Mouse (Mus musculus): ENCODE data around the gene Gm20388. TPM values are rescaled to one million over a fixed set of nuclear protein-coding genes. Genes with fewer than 3 reads are reported as not detected.
A peak's percentile ranks its signal among the peaks of the same experiment; 100 is the strongest.

The Gm20388 gene
- polyA plus RNA-seq, 1 experiment from 2014 or later = 7.4 TPM

DNA sequence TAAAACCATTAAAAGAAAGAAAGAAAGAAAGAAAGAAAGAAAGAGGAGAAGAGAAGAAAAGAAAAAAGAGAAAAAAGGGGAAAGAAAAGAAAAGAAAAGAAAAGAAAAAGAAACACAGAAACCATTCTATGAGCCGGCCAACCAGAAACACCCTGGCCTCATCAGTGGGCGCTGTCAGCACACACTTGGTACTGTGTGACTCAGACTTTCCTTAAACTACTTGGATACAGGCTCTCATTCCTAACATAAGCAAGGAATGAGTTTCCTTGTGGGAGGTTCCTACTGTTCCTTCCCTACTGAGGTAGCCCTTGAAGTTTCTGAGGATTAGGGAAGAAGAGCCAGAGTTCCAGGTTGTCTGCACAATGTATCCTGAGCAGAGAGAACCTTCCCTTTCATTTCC, 3420.7 kb downstream of the Gm20388 start:
- Histone ChIP-seq H3K27ac (0 out of 2 replicates have a peak overlapping the region, but pooled peaks have one; percentile 37), H3K4me3 (replicated peaks) (no peak overlapping the region), H3K4me1 (peaks cover 40% of the 10 kb centered on the region), H3K9ac (no peak overlapping the region), H3K9me3 (replicated peaks) (0 out of 2 replicates have a peak, but pooled peaks cover 3% of the 10 kb centered on the region), H3K4me2 (no peak overlapping the region), H3K36me3 (no peaks in the 10 kb centered on the region), H3K27me3 (peaks cover 24% of the 10 kb centered on the region)
- 83% methylated on average over 2 of the region's 2 CpGs for WGBS
- ATAC-seq (replicated peaks; ENCODE audit: low FRiP score) = no peak

DNA sequence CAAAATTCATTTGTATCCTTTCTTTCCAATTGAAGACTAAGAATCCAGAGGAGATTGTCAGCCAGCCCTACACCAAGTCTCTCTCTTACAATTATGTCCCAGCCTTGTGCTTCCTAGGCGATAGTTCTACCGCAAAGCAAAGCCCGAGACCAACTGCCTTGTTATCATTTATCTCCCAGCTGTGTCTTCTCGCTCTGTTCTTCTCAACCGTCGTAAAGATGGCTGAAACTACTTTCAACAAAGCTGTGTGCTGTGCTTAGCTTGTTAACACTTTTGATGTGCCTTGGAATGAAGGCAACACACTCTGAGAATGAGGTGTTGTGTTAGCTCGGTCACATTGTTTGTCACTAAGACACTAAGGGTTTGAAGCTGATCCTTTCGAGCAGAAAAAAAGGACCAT, 3421.2 kb downstream of the Gm20388 start:
- peaks cover 24% of the 10 kb centered on the region for H3K27me3 ChIP-seq
- no peak overlapping the region for H3K9ac ChIP-seq
- 0 out of 2 replicates have a peak overlapping the region, but pooled peaks have one; percentile 37 for H3K27ac ChIP-seq
- H3K4me1 ChIP-seq = peaks cover 40% of the 10 kb centered on the region
- H3K9me3 ChIP-seq (replicated peaks) = 0 out of 2 replicates have a peak, but pooled peaks cover 3% of the 10 kb centered on the region
- no peaks in the 10 kb centered on the region for H3K36me3 ChIP-seq
- peak overlapping the region; percentile 65 for H3K4me3 ChIP-seq (replicated peaks)
- WGBS = 25% methylated on average over 8 of the region's 8 CpGs
- ATAC-seq (replicated peaks; ENCODE audit: low FRiP score) = no peak
- H3K4me2 ChIP-seq = peak overlapping the region; percentile 92

DNA sequence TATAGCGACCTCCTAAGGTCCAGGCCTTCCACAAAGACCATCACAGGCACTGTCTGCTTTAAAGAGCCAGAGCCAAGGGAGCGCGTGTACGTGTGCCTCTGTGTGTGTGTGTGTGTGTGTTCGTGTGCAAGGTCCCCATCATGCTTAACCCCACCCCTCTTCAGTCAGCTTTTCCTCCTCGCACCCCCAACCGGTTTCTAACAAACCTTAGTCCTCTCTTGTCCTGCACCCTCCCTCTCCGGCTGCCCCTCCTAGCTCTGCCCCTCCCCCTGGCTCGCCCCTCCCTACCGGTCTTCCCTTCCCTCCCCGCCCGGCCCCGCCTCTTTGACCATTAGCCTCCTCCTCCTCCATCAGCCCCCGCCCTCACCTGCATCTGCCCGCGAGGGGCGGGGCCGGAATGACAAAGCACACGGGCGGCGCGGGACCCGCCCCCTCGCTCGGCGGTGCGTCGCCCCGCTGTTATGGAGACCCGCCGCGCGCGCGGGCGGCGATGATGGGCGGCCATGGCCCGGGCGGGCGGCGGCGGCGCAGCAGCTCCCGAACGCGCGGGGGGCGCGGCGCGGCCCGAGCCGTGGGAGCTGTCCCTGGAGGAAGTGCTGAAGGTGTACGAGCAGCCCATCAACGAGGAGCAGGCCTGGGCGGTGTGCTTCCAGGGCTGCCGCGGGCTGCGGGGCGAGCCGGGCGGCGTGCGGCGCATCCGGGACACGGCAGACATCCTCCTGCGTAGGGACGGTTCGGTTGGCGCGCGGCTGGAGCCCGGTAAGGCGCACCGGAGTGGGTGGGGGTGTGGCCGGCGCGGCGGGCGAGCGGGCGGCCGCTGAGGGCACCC, 3421.8 kb downstream of the Gm20388 start, which contains the start of gene Spire2:
TSS of gene Spire2 (plus strand) at position 452 of the 829 bp plus-strand sequence.
- under 1% methylated on average over 85 of the region's 85 CpGs for WGBS
- peak; percentile 78 for ATAC-seq (replicated peaks; ENCODE audit: low FRiP score)
- peaks cover 24% of the 10 kb centered on the region for H3K27me3 ChIP-seq
- H3K27ac ChIP-seq = 0 out of 2 replicates have a peak within 1 kb of the TSS, but pooled peaks have one; percentile 37
- H3K4me3 ChIP-seq (replicated peaks) = peak within 1 kb of the TSS; percentile 65
- 0 out of 2 replicates have a peak, but pooled peaks cover 3% of the 10 kb centered on the region for H3K9me3 ChIP-seq (replicated peaks)
- peak within 1 kb of the TSS; percentile 43; the same call in 1 of the 2 replicates for H3K9ac ChIP-seq
- peaks cover 37% of the 10 kb centered on the region for H3K4me1 ChIP-seq
- H3K36me3 ChIP-seq = no peaks in the 10 kb centered on the region
- H3K4me2 ChIP-seq = peak within 1 kb of the TSS; percentile 92

DNA sequence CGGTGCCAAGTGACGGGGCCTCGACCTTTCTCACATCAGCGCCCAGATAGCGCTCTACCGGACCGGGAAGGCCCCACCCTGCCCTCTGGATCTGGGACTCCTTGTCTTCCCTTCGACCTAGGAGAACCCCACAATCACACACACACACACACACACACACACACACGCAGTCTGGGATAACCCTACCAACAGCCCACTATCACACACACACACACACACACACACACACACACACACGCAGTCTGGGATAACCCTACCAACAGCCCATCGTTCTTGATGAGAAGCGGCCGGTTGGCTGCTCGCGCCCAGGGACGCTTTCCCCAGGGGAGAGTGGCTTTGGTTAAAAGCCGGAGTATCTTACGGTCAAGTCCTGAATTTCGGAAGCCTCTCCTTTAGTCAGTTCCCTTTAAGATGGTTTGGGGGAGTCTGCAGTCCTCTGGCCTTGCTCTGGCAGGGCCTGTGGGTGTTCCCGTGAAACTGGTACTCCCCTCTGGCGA, 3422.5 kb downstream of the Gm20388 start:
- no peaks in the 10 kb centered on the region for H3K36me3 ChIP-seq
- peak overlapping the region; percentile 65 for H3K4me3 ChIP-seq (replicated peaks)
- peak overlapping the region; percentile 43; the same call in 1 of the 2 replicates for H3K9ac ChIP-seq
- no peak overlapping the region for H3K27ac ChIP-seq
- peaks cover 21% of the 10 kb centered on the region for H3K27me3 ChIP-seq
- H3K4me2 ChIP-seq = peak overlapping the region; percentile 92
- H3K9me3 ChIP-seq (replicated peaks) = 0 out of 2 replicates have a peak, but pooled peaks cover 3% of the 10 kb centered on the region
- H3K4me1 ChIP-seq = peaks cover 34% of the 10 kb centered on the region
- WGBS = 1% methylated on average over 21 of the region's 21 CpGs
- no peak; the same call in 1 of the 2 replicates for ATAC-seq (replicated peaks; ENCODE audit: low FRiP score)

DNA sequence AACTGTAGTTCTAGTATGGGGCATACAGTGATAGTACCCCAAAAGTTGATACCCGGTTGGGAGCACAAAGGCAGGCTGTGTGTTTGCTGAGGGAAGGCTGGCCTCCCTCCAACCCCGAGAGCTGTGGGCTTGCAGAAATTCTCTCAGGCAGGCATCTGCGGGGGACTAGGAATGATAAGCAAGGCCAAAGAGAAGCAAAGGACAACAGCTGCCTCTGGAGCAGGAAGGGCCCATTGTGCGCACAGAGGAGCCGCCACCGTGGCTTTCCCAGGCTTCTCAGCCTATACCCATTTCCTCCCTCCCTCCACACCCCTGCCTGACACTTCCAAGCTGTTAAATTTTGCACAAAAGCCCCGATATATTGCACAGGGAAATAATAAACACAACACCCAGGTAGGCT, 3423.2 kb downstream of the Gm20388 start:
- no peak for ATAC-seq (replicated peaks; ENCODE audit: low FRiP score)
- Histone ChIP-seq H3K9ac (no peak overlapping the region), H3K4me1 (peaks cover 34% of the 10 kb centered on the region), H3K27ac (no peak overlapping the region), H3K4me2 (peak overlapping the region; percentile 92), H3K27me3 (peaks cover 21% of the 10 kb centered on the region), H3K36me3 (no peaks in the 10 kb centered on the region), H3K9me3 (replicated peaks) (0 out of 2 replicates have a peak, but pooled peaks cover 3% of the 10 kb centered on the region), H3K4me3 (replicated peaks) (peak overlapping the region; percentile 65)
- 12% methylated on average over 7 of the region's 7 CpGs for WGBS

DNA sequence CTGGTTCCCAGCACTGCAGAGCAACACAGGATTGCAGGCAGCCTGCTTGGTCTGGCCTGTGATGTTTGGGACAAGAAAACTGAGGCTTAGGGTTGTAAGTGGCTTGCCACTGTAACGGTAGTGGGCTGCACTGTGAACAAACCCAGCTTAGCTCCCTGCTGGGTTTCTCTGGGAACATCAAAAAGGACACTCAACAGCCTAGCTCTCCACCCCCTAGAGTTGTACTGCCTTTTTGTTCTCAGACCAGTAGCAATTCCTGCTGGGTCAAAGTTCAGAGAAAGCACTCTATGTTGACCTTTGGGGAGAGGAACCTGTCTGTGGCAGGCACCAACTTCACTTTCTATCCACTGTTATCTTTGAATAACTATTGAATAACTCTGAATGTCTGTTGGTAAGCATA, 3423.8 kb downstream of the Gm20388 start:
- H3K4me2 ChIP-seq = peak overlapping the region; percentile 92
- no peak overlapping the region for H3K9ac ChIP-seq
- no peak for ATAC-seq (replicated peaks; ENCODE audit: low FRiP score)
- H3K4me3 ChIP-seq (replicated peaks) = peak overlapping the region; percentile 65; the same call in 1 of the 2 replicates
- H3K36me3 ChIP-seq = no peaks in the 10 kb centered on the region
- H3K9me3 ChIP-seq (replicated peaks) = 0 out of 2 replicates have a peak, but pooled peaks cover 3% of the 10 kb centered on the region
- H3K27ac ChIP-seq = no peak overlapping the region
- WGBS = 8% methylated on average over 1 of the region's 1 CpGs
- peaks cover 21% of the 10 kb centered on the region for H3K27me3 ChIP-seq
- peaks cover 34% of the 10 kb centered on the region for H3K4me1 ChIP-seq

DNA sequence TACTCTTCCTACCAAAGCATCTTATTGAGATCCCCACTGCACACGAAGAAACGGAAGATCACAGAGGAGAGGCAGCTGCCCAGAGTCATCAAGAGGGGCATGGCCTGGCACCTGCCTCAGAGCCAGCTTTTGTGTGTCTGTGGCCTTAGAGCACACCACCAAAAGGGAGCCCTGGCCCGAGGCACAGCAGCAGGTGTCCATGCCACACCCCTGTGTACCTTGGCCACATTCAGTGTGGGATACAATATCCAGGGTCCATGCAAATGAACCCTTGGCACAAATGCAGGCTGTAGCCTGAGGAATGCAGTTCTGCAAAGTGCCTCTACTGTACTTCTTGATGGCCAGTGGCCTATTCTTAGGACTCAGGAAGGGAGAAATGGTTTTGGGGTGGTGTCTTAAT, 3426.8 kb downstream of the Gm20388 start:
- Histone ChIP-seq H3K4me2 (no peak overlapping the region), H3K9me3 (replicated peaks) (no peaks in the 10 kb centered on the region)
- 81% methylated on average over 3 of the region's 3 CpGs for WGBS

DNA sequence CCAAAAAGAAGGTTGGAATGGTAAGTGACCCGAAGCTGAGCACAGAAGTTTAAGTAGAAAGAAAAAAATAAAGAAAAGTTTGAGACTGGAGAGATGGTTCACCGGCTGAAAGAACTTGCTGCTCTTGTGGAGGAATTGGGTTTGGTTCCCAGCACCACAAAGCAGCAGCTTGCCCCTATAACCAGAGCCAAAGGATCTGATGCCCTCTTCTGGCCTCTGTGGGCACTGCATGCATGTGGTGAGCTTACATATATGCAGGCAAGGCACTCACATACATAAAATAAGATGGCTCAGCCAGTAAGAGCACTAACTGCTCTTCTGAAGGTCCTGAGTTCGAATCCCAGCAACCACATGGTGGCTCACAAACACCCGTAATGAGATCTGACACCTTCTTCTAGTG, 3429.4 kb downstream of the Gm20388 start:
- WGBS = 94% methylated on average over 4 of the region's 4 CpGs
- ATAC-seq (replicated peaks; ENCODE audit: low FRiP score) = no peak
- H3K36me3 ChIP-seq = no peaks in the 10 kb centered on the region

More for the DNA sequence above, 3426.8 kb downstream of the Gm20388 start:
- Histone ChIP-seq H3K36me3 (no peaks in the 10 kb centered on the region), H3K9ac (no peak overlapping the region), H3K27ac (no peak overlapping the region), H3K4me1 (peaks cover 27% of the 10 kb centered on the region), H3K4me3 (replicated peaks) (no peak overlapping the region), H3K27me3 (peaks cover 21% of the 10 kb centered on the region)
- no peak for ATAC-seq (replicated peaks; ENCODE audit: low FRiP score)

DNA sequence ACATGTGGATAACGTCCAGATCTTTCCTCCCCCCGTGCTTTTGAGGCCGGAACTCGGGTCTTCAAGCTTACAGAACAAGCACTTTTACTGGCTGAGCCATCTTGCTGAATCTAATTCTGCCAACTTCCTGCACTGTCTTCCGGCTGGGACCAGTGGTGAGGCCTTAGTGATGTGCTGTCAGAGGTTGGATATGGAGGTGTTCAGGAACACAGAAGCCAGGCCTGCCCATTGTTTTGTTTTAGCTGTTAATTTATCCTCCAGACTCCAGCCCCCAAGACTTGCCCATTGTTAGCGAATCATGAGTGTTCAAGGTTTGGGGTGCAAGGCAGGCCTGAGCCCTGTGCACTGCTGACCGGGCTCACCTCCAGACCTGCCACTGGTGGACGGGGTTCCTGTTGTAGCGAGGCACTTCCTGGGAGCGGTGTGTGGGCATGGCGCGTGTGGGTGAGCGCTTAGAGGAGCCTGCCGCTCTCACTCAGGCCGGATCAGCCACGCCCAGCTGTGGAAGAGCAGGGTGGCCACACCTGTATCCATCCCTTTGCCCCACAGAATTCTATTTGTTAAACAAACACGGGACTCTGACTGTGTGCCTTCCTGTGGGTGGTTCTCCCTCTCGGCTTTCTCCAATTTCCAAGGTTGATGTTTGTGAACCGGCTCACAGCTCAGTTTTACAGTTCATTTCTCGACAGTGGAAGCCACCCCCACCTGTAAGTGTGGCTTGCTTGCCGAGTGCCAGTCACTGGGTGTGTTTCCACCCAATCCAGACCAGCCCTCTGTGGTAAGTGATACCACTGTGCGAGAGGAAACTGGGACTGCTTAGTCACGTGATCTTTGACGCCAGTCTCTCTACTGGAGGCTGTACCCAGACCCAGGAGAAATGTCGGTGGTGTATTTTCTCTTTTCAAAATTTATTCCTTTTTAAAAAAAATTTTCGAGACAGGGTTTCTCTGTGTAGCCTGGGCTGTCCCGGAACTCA, 3430.7 kb downstream of the Gm20388 start:
- Histone ChIP-seq H3K4me1 (peaks cover 48% of the 10 kb centered on the region), H3K27ac (0 out of 2 replicates have a peak overlapping the region, but pooled peaks have one; percentile 3), H3K4me2 (no peak overlapping the region), H3K9me3 (replicated peaks) (no peaks in the 10 kb centered on the region), H3K9ac (no peak overlapping the region), H3K36me3 (no peaks in the 10 kb centered on the region), H3K4me3 (replicated peaks) (no peak overlapping the region), H3K27me3 (no peaks in the 10 kb centered on the region)
- ATAC-seq (replicated peaks; ENCODE audit: low FRiP score) = no peak
- 77% methylated on average over 27 of the region's 27 CpGs for WGBS

More for the DNA sequence above, 3429.4 kb downstream of the Gm20388 start:
- Histone ChIP-seq H3K9ac (no peak overlapping the region), H3K4me1 (peaks cover 36% of the 10 kb centered on the region), H3K27me3 (peaks cover 7% of the 10 kb centered on the region; the same call in 1 of the 2 replicates), H3K4me3 (replicated peaks) (no peak overlapping the region), H3K27ac (no peak overlapping the region), H3K4me2 (no peak overlapping the region), H3K9me3 (replicated peaks) (no peaks in the 10 kb centered on the region)

DNA sequence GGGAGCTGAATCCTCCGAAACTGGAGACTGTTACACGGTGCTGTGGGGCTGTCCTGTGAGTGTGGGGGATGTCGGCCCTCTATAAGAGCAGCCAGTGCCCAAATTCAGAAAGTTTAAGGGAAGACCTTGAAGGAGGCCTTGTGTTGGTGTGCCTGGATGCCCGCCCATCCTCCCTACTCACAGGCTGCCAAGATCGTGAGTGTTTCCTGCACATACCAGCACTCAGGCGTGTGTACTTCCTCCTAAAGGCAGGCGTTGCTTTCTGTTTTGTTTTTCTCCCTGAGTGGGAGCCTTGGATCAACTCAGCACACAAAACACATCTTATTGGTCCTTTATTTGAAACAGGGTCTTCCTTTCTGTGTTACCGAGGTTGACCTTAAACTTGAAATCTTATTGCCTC, 3431.6 kb downstream of the Gm20388 start:
- H3K27ac ChIP-seq = peak overlapping the region; percentile 20; the same call in 1 of the 2 replicates
- no peaks in the 10 kb centered on the region for H3K36me3 ChIP-seq
- no peak for ATAC-seq (replicated peaks; ENCODE audit: low FRiP score)
- H3K9me3 ChIP-seq (replicated peaks) = no peaks in the 10 kb centered on the region
- no peak overlapping the region for H3K4me3 ChIP-seq (replicated peaks)
- no peak overlapping the region for H3K9ac ChIP-seq
- no peak overlapping the region for H3K4me2 ChIP-seq
- WGBS = 69% methylated on average over 8 of the region's 8 CpGs
- H3K4me1 ChIP-seq = peaks cover 58% of the 10 kb centered on the region
- no peaks in the 10 kb centered on the region for H3K27me3 ChIP-seq

DNA sequence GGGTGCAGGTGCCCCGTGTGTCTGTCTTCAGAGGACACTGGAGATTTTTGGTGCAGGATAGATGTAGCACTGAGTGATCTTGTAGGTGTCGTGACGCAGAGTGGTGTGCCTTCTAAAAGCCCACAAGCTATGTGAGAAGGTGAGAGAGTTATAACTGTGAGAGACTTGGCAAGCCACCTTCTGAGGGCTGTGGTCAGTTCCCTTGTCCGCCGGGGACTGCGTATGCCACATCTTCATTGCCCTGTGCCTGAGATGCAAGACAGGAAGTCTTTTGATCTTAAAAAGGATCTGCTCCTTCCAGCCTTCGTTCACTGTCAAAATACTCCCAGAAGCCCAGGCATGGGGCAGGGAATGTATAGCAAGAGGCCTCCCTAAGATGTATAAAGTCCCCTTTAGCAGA, 3432.3 kb downstream of the Gm20388 start:
- Histone ChIP-seq H3K27ac (peak overlapping the region; percentile 24), H3K36me3 (no peaks in the 10 kb centered on the region), H3K4me3 (replicated peaks) (no peak overlapping the region), H3K27me3 (no peaks in the 10 kb centered on the region), H3K4me2 (no peak overlapping the region), H3K9me3 (replicated peaks) (no peaks in the 10 kb centered on the region), H3K9ac (no peak overlapping the region), H3K4me1 (peaks cover 64% of the 10 kb centered on the region)
- WGBS = 61% methylated on average over 7 of the region's 7 CpGs
- ATAC-seq (replicated peaks; ENCODE audit: low FRiP score) = no peak
